Mouse (Mus musculus): ENCODE measurements around the gene Laptm5. TPM values are rescaled to one million over a fixed set of nuclear protein-coding genes. Genes with fewer than 3 reads are reported as not detected.

Gene Laptm5
- total RNA-seq, 2 experiments from 2014 or later = 312 to 1,039 TPM

DNA sequence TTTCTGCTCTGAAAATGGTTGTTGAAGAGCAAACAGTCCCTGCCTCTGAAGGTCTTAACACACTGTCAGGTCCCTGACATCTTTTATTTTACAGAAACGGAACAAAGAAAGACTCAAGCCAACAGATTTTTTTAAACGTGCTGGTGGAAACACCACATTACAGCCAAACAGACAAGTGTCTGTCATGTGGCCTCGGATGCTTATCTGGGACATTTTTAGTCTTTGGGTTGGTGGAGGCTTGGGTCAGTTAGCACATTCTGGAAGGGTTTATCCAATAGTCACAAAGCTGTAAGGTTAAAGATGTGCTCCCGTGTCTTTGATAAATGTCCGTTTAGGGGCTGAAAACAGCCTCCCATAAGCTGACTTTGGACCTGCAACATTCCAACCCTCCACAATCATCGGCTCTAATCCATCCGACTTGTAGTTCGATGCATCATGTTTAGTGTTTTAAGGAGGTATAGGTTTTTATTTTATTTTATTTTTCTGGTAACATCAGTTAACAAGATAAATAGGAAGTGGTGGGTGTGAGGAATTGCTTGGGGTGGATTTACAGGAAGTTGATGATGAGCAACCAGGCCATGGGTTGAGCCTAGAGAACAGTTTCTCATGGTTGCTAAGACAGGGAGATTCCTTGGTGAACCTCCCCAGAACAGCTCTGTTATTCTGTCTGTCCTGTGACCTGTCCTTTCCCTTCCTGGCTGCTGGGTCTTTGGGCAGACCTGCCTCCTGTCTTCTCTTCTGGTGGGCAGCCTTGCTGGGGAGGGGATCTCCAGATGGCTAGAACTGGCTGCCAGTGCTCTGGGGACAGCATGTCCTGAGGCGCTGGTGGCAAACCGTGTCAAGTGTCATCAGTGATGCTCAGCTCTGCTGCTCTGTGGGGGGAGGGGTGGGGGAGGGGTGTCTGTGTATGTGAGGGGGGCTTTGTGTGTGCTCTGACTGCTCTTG lies 6.2 kb downstream of the Laptm5 start:
- peak; percentile 34; the same call in 1 of the 2 replicates for ATAC-seq (ENCODE audit: poor library complexity, severe bottlenecking)

DNA sequence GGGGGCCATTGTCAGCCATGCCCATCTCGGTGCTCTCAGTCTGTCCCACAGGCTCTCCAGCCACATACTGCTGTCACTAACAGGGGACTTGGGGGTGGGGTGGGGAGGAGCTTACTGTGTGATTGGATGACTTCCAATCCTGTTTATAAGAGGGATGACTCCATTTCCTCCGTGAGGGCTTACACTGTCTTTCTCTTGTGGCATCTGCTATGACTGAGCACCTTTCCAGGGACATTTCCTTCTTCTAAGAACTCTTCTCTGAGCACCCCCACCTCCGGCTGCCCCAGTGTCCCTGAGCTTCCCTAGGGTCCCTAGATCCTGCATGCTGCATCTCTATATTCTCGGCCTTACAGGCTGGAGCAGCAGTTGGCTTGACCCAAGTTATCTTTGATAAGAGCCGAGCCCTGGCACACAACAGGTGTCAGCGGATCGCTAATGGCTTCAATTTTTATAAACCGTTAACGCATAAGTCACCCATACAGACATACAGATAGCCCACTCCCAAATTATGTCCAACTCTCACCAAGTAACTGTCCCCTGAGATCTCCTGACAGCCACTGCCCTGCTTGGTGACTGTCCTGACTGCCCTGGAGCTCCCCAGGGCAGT lies 6.9 kb downstream of the Laptm5 start:
- no peak for ATAC-seq (ENCODE audit: poor library complexity, severe bottlenecking)

DNA sequence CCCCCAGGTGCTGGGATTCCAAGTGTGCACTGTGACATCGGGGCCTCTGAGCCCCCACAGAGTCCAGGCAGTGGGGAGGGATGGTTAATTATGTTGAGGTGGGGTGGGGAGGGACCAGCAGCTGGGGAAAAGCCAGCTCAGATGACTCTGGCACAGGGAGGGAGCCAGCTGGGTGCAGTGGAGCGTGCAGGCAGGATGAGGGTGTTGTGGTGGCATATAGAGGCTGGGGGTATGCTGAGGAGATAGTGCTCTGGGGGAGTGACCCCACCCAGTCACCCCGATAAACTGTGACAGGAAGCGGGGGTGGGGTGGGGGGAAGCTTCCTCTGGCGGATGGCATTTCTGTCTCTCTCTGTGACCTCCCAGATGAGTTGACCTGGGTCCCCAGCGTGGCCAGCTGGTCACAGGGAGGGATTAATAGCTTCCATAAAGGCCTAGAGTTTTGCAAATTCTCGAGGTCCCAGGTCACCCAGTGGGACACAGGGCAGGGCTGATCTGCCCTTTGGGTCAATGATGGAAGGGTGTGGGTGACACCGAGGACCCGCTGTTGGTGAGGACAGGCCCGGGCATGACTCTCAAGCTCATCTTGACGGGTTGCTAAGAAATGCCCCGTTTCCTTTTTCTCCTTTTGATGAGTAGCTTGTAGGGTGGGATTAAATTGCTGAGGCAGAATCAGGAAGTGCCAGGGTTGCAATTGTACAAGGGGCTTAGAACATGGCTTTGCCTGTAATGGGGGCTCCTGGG lies 8.2 kb downstream of the Laptm5 start:
- ATAC-seq (ENCODE audit: poor library complexity, severe bottlenecking) = peak; percentile 31

DNA sequence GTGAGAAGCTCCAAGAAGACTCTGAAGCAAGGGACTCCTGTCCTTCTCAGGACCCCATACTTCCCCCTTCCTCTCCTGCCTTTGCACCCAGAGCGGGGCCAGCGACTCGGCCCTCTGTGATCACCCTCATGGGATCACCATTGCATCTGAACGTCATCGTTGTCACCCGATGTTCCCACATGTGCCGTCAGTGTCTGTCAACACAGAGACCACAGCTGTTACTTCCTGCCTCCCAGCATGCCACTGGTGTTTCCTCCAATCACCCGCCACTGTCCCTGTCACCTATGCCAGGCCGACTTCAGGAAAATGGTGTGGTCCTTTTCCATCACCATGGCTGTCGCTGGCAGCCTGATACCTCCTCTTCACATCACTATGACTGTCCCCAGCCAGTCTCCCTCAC lies 9.1 kb downstream of the Laptm5 start:
- ATAC-seq (ENCODE audit: poor library complexity, severe bottlenecking) = peak; percentile 37

DNA sequence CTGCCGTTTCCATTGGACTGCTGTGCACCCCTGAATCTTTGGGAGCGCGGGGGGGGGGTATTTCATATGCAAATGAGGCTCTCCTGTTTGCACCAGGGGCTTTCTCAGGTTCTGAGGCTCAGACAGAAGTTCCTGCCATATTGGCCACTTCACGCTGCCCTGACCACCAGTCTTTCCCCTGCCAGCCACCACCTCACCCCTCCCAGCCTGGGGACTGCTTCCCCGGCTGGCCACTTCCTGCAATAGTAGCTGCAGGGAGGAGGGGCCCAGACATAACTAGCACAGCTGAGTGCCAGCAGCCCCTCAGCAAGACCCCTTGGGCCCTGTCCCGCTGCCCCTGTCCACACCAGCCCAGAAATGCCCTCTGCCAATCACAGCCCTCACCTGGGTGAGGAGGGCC lies 13.3 kb downstream of the Laptm5 start:
- peak; percentile 28; the same call in 1 of the 2 replicates for ATAC-seq (ENCODE audit: poor library complexity, severe bottlenecking)

DNA sequence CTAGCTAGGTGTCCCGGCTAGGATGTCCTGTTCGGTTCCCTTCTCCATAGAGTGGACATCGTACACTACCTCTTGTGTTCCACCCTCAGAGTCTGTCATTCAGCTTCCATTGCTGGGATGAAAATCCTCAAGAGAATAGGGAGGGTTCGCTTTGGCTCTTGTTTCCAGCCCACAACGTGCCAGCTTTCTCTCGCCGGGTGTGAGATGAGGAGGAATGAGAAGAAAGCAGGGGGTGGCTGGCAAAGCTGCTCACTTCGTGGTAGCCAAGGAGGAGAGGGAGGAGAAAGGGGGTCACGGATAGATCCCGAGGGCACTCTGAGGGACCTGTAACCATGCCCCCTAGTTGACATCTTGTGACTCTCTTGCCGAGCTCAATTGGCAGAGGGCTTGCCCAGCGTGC lies 14.9 kb downstream of the Laptm5 start:
- ATAC-seq (ENCODE audit: poor library complexity, severe bottlenecking) = no peak

DNA sequence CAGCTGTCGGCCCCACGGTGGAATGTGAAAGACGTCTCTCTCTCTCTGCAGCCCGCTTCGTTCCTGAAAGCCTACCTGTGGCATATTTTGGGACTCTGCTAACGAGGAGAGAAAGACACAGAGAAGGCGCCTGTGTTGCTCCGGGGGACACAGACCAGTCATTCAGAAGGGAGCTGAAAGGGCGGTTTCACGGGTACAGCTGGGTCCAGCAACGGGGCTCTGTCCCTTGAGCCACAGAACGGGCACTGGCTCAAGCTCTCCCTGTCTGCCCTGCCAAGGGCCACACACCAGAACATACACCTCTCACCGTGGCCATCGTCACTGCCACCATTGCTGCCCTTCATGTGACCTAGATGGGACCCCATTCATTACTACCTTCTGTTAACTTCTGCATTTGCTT lies 29.7 kb downstream of the Laptm5 start:
- no peak for ATAC-seq (ENCODE audit: poor library complexity, severe bottlenecking)

DNA sequence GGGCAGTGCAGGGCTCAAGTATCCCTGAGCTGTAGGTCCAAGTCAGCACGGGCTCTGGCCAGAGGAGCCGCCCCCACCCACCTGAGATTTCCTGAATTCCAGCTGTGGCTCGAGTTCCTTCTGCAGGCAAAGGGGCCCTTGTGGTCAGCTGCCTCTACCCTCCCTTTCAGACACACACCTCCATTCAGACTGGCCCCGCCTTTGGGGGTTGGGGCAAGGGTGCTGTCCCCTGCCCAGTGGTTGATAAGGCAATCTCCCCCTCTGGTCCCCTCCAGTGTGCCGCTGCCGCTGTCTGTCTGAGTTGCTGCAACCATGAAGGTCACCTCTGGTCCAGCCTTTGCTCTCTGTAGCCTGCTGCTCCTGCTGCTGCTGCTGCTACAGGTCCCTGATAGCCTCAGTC lies 31.2 kb downstream of the Laptm5 start, which contains the start of gene Matn1:
TSS of gene Matn1 (plus strand) at position 274 of the 400 bp plus-strand sequence.
- ATAC-seq (ENCODE audit: poor library complexity, severe bottlenecking) = no peak

DNA sequence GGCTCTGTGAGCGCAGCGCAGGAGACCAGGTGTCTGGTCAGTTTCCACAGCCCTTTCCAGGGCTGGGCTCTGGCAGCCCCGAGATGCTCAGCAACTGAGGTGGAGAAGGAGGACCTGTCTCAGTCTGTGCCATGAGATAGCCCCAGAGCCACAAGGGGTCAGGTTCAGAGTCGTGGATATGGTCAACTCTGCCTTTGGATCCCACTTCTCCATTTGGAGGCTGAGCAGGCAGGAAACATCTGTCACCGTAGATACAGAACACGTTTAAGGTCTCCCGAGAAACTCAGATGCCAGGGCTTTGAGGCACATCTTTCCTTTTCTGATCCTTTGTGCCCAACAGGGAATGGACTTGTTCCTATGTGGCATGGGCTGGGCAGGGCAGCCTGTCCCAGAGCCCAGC lies 31.9 kb downstream of the Laptm5 start:
- no peak for ATAC-seq (ENCODE audit: poor library complexity, severe bottlenecking)

DNA sequence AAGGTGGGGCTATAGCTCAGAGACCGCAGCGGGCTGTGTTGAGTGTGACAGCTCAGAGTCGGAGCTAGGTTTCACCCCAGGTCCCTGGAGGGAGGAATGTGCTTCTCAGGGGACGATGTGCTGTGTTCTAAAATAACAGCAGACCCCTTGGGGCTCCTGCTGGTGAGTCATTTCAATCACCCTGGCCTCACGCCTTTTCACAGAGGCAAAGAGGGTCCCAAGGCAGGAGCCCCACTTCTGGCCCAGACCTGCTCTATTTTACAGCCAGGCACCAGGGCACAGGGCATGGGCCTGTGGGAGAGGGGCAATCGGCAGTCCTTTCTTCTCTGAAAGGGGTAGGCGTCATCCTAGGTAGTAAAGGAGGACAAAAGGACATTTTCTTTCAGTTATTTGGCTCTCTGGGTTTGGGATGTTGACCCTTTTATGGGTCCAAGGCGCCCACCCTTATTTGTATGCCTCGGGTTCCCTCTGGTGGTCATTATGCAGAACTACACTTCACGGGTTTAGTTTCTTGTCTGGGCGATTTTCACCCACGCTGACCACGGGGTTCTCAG lies 34.2 kb downstream of the Laptm5 start:
- ATAC-seq (ENCODE audit: poor library complexity, severe bottlenecking) = peak; percentile 58

DNA sequence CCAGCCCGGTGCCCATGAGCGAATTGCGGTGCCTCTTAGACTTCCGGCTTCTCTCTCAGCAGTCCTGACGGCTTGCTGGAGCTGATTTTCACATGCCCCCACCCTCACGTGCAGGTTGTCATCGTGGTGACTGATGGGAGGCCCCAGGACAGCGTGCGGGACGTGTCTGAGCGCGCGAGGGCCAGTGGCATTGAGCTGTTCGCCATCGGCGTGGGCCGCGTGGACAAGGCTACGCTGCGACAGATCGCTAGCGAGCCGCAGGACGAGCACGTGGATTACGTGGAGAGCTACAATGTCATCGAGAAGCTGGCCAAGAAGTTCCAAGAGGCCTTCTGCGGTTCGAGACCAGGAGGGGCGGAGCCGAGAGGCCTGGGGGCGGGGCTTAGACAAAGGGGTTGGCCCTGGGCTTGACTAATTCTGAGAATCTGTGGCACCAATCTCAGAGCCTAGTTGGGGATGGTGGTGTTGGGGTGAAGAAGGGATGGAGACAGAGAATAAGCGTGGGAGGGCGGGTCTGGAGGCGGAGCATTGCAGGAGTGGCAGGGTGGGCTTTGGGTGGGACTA lies 37.0 kb downstream of the Laptm5 start:
- no peak for ATAC-seq (ENCODE audit: poor library complexity, severe bottlenecking)

DNA sequence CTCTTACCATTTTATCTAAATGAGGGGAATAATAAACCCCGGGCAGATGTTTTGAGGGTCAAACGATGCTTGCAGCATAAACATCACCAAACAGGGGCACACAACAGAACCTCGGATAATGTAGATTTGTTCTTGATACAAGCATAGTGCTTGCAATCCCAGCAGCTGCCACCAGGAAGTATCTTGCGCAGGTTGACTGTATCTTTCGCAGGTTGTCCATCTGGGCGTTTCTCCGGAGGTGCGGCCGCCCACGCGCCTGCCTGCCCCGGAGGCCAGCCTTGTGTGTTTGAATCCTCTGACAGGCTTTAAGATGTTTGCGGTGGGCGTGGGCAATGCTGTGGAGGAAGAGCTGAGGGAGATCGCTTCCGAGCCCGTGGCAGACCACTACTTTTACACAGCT lies 39.6 kb downstream of the Laptm5 start:
- ATAC-seq (ENCODE audit: poor library complexity, severe bottlenecking) = peak; percentile 47; the same call in 1 of the 2 replicates

DNA sequence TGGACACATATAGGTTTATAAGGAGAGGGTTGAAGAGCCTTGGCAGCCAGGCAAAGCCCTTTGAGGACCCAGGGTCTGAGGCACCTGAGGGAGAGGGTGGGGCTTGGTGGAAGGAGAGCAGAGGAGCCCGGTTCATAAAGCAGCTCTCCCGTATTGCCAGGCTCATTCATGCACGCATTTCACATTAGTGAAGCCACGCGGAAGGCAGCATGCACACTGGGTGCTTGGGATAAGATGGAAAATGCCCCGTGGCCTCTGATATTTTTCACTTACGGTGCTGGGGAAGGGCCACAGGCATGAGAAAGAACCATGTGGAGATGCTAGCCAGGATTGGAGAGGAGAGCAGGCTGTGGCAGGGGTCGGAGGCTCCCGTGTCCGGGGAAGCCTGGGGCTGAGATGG lies 44.2 kb downstream of the Laptm5 start:
- no peak for ATAC-seq (ENCODE audit: poor library complexity, severe bottlenecking)

DNA sequence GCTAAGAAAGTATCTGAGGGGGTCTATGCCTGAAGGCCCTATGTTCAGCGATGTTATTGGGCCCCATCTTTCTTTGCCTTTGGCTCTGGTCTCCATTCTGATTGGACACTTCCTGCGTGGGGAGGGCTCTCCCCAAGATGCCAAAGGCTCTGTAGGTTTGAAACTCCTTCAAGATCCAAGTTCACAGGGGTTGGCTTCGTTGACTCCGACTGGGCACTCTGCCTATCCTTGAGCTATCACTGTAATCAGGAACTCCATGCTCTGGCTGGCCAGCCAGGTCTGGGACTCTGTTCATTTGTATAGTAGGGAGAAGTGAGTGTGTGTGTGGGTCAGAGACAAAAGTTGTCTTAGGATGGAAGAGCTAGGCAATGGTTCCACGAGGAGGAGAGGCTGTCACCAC lies 45.9 kb downstream of the Laptm5 start:
- ATAC-seq (ENCODE audit: poor library complexity, severe bottlenecking) = no peak

DNA sequence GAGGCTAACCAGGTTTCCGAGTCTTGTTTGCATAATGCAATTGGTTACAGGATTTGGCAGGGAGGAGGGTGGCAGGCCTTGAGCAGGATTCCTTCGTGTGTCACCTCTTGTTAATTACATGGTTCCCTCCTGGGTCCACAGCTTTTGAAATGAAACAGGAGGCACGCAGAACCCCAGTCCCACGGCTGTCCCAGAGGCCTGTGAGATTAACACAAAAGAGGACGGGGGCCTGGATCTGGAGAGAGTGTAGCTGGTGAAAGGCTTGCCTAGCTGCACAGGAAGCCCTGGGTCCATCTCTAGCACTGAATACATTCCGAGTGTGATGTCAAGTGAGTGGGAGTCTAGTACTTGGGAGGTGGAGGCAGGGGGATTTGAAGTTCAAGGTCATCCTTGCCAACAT lies 46.8 kb downstream of the Laptm5 start:
- no peak for ATAC-seq (ENCODE audit: poor library complexity, severe bottlenecking)

DNA sequence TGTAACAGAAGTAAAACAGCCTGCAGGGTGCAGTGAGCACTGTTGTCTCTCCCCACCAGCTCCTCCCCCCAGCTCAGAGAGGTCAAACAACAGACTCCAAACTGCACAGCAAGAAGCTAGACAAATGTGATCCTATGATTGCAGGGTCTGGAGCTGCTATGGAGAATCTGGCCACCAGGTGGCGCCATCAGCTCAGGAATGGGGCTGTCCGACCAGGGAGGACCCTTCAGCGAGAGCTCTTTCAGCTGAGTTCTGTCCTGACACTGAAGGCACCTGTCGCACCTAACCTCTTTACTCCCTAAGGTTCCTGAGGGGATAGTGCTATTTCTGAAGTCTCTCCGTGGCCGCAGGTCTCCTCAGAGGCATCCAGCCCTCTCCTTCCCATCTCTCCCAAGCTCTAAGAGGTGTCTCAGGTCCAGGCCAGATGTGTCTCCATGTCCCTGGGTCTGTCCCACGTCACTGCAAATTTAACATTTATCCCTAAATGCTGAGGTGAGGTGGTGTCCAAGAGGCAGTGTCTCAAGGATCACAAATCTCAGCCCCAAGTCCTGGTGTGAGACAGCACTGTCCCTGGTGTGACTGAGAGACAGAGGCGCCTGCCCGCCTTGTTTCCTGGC lies 47.3 kb downstream of the Laptm5 start:
- peak; percentile 80 for ATAC-seq (ENCODE audit: poor library complexity, severe bottlenecking)

DNA sequence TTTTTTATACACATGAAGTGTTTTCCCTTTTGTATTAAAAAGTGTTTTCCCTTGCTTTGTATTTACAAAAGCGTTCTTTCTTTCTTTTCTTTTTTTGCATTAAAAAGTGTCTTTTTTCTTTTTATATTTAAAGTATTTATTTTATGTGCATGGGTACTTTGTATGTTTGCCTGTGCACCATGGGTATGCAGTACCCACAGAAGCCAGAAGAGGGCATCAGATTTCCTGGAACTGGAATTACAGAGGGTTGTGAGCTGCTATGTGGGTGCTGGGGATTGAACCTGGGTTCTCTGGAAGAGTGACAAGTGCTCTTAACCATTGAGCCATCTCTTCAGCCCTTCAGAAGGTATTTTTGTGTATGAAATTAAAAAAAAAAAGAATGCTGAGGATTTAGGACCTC lies 58.4 kb downstream of the Laptm5 start:
- ATAC-seq (ENCODE audit: poor library complexity, severe bottlenecking) = no peak

DNA sequence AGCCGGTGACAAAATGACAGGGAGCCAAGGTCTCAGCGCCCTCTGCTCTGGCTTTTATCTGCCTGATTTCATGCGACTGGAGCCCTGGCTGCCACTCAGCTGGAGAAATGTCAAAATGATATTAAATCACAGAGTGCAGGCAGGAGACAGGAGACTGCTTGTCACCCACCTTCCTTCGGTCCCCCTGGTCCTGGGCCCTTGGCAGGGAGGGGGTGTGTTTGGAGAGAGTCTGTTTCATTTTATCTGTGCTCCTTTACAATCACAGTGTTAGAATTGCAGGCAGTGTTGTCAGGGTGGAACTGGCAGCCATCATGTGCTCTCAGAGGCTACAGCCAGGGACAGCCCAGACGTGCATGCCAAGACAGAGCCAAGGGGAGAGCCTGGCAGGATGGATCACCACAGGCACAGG lies 59.5 kb downstream of the Laptm5 start:
- ATAC-seq (ENCODE audit: poor library complexity, severe bottlenecking) = no peak

DNA sequence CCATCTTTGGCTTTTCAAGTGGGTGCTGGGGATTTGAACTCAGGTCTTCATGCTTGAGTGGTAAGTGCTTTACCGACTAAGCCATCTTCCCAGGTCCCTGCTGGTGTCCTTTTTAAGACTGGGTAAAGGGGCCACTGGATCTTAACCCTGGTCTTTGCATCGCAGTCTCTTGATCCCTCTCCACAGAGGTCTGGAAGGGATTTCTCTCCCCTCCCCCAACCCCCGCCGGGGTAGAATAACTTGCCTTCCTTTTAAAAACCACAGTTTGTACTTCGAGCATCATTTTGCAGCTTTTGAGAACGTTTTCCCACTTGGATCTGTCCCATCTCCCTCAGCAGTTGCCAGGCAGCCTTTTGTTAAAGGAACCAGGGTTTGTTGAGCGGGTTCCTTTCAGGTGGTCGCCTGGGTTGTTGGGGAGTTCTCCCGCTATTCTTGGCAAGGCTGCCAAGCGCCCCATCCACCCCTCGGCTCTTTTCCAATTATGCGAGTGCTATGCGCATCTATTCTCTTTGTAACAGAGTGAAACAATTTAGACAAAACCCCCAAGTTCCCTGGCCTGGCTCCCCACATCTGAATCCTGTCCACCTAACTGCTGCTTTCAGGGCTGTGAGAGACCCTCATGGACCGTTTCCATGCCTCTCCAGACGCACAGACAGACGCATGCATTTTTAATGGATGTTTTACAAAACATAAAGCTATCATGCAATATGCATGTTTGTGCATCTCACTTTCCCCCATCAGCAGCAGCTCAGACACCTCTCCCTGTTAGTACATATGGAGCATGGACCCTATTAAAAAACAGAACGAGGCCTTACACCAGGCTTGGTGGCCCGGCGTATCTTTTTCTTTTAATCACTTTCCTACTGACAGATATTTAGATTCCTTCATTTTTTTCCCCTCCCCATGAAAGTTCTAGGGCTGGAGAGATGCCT lies 60.7 kb downstream of the Laptm5 start:
- ATAC-seq (ENCODE audit: poor library complexity, severe bottlenecking) = no peak
